Mouse (Mus musculus) hematopoietic stem cell, adult 5-6 weeks (primary cell): ENCODE measurements at regions not wholly inside any gene's neighbourhood (a gene's known extent, or its start where the extent isn't known, plus 50 kb on each side); places are given as distances from the start of the nearest gene placed in this dataset.
A peak's percentile ranks its signal among the peaks of the same experiment; 100 is the strongest.

Experiments used
- ATAC-seq, 2 experiments: fragments of 125-278 bp in 1 of 2; replicated peaks in 1 of 2; 2 replicates each; pipeline ENCODE4 v1.8.0; 2016 to 2017; ENCODE audit warnings: inconsistent platforms in 2 of 2, mild to moderate bottlenecking in 2 of 2, moderate number of reproducible peaks in 2 of 2, low read depth in 1 of 2, moderate TSS enrichment in 1 of 2; ENCODE audit not compliant: low FRiP score in 2 of 2, poor library complexity in 2 of 2, severe bottlenecking in 2 of 2, insufficient read depth in 1 of 2, low TSS enrichment in 1 of 2

DNA sequence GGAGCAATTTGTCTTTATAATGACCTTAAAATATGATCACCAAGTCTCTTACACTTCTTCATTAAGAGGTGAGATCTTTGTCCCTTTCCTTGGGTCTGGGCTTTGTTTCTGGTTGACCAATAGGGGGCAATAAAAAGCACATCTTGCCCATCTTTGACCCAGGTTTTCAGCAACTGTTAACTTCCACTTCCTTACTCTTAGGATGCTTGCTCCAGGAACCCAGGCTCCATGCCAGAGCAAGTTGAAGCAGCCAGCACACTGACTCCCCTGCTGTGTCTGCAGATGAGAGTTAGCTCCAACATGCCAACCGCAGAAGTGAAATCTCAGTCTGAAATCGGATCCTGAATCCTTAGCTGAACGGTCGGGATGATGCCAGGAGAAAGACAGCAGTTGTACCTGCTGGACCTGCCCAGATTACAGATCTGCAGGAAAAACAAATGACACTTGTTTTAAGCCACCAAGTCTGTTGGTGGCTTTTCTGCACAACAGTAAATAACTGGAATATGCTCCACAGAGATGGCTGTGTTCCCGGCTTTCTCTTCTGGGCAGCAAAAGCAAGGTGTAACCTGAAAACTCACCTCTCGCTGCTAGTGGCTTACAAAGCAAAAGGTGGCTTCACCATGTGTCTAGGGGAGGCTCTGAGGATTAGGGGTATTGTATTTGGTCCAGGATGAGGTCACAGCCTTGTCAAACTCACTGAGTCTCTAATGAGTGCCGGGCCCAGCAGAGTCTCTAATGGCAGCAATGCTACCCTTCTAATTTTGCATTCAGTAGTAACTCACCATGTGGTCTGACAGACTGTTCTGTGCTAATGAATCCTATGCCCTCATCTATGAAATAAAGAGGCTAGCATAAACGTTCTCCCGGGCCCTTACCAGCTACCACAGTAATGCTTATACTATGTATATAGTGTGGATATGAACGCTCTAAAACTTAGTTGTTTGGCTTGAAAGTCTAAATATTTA lies 241.8 kb upstream of the Fbxo33 start:
- no peak for ATAC-seq

DNA sequence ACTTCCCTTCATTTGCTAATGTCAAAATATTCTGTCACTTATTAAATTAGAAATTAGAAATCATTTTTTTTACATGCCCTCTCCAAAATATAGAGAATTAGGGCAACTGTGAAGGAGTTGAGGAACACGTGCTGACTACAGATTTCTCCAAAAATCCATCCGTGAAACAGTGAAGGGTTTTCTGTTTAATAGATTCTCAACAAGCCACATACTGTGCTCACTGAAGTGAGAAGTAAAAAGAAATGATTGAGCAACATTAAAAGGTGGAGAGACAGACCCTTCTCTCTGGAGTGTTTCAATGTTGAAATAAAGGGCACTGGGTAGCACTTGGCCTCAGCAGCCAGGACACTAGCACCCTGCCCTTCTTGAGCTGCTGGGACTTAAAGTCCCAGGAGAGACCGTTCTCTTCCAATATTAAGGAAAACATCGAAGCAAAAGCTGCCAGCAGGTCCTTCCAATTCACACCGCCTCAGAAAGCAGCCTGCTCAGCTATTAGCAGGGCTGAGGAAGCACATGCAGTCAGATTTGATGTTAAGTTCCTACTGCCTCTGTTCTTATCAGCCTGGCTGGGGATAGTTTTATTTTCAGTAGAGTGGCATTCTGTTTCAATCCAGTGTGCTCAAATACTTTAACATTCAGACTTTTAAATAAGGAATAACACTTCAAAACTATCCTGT lies 236.8 kb upstream of the Fbxo33 start:
- no peak for ATAC-seq

DNA sequence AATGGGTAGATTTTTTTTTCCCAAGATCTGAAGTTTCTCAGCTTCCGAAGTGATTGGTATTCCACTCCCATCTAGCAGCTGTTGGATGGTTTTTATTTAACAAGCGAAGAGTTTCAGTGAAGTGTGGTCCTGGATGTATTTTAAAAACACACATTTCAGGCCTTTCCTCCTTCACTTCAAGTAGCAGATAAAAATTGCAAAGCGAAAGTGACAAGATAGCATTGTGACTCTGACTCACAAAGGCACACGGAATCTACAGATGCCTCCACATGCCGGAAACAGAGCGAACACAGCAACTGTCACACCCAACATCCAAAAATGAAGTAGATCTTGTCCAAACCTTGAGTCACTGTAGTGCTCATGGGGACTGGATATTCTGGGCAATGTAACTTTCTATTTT lies 195.5 kb upstream of the Fbxo33 start:
- ATAC-seq, result no peak

DNA sequence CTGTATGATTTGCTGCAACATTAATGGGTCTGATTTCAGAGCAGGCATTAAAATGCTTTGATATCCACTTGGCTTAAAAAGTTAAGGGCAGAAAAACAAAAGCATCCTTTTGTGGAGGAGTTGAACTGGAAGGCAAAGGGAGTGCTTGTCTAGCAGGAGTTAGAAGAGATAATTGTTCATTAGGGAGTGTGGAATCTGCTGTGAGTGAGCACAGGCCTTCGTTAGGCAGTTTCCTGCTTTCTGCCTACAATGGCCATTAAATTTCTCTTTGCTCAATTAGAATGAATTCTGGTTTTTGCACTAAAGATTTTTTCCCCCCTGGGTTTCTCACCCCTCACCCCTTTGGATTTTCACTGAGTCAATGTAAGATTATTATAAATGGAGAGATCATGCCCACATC lies 192.0 kb upstream of the Fbxo33 start:
- no peak for ATAC-seq

DNA sequence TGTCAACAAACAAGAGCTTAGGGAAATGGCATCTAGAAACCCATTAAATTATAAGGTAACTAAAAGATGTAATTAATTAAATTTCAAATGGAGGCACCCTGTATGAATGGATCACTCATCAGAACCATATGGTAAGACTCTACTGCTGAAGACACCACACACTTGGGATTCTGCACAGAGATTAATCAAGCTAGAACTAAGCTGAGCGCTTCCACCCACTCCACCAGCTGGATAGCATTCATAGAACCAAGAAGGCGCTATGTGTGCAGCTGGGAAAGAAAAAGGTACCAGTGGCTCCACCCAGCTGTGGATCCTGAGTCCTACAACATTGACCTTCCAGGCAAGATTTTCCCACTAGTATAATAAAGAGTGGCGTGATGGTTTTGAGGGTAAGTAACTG lies 171.6 kb upstream of the Fbxo33 start:
- ATAC-seq, result no peak

DNA sequence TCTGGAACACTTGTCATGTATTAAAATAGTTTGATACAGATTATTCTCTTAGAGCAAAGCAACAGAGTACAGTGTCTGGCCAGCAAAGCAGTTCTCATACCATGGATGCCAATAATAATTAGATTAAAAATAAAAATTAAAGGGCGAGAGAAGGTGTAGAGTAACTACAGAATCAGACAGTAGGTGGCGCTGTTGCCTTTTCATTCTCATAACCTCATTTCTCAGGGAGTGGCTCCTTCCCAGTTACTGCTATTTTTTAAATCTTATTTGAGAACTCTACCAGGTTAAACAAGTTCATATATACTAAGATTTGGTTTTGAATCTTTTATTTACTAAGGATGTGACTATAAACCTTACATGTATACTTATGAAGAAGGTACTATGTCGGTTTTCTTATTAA lies 163.3 kb upstream of the Fbxo33 start:
- ATAC-seq, result peak; percentile 51 to 56; a peak in 2 of 4 replicates

DNA sequence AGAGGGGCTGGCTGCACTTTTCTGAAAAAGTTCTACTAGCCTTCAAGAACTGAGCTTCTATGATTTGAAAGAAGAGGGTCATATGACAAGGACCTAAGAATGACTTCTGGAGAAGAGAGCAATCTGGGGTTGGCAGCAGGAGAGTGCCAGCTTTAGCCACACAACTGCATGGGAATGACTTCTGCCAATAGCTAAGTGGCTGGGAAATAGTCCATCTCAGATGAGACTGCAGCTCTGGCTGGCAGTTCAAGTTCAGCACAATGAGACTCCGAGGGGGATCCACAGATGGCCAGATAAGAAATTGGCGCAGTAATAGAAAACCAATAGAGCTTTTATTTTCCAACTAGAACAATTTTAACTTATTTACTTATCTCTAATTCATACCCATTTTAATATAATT lies 122.1 kb upstream of the Fbxo33 start:
- no peak for ATAC-seq

DNA sequence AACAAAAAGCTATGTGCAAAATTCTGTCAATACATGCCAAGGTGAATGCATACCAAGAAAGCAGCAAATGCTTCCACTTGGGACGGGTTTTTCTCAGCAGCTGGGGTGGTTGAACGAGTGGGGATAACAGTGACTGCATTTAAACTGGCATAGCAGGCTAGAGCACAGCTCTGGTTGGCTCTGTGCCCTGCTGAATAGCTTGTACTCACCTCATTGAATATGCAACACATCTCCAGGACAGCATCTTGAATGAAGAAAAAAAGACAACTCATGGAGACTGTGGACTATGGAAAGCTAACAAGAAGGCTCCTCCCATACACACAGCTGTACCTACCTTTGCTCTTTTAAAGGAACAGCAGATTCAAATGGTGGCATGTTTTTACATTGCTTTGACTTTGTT lies 111.2 kb upstream of the Fbxo33 start:
- no peak for ATAC-seq

DNA sequence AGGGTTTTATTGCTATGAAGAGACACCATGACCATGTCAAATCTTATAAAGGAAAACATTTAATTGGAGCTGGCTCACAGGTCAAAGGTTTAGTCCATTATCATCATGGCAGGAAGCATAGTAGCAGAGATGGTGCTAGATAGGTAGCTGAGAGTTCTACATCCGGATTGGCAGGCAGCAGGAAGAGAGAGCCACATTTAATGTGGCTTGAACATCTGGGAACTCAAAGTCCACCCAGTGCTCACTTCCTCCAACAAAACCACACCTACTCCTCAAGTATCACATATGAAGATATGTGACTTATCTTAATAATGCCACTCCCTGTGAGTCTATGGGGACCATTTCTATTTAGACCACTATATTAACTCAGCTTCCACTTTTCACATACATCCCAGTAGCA lies 93.2 kb upstream of the Fbxo33 start:
- ATAC-seq, result no peak

DNA sequence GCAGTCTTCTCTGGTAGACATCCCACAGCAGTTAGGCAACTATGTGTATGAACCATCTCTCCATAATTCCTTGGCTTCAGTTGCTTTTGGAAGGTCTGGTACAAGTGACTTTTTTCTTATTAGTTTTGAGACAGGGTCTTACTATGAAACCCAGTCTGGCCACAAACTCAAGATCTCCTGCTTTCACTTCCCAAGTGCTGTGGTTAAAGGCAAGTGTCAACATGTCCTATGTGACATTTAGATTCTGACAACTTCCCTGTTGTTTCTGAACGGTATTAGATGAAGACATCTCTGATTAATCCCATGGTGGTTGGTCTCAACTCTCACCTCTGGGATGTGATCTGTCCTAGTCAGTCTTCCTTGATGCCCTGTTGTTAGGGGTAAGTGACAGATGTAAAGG lies 88.4 kb upstream of the Fbxo33 start:
- no peak for ATAC-seq

DNA sequence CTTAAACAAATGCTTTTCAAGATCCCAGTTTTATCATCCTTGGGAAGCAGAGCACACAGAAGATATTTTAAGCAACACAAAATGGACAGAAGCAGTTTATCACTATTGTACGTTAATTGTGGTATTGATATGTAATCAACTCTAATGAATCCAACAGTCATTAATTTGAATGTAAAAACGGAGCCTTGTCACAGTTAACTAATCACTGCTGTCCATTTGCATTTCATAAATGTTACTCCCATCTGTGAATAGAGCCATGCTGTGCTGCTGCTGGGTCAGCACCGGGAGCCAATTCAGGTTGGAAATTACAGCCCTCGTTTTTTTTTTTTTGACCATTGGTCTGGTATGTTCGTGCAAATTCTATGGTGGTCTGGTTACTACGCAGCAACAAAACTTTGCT lies 85.0 kb upstream of the Fbxo33 start:
- ATAC-seq, result no peak
